Mouse (Mus musculus) MEL (cell line): ENCODE results near the gene Ablim2.

ENCODE experiments used
- HCFC1 ChIP-seq: IDR thresholded peaks from 2 replicates; pipeline ENCODE4 v1.6.1; 2012; ENCODE audit warnings: low read depth, mild to moderate bottlenecking, inconsistent platforms, low read length, improper control_type of control experiment, moderate library complexity
- MAX ChIP-seq: IDR thresholded peaks from 2 replicates; pipeline ENCODE4 v1.6.1; 2011; ENCODE audit warnings: low read length, improper control_type of control experiment

- TF ChIP-seq HCFC1 = no peak
- TF ChIP-seq MAX = no peak
These were observed 14.3 kb upstream of the Ablim2 start for GRCm38 (mm10) chr5:35743238-35743951.
